Mouse (Mus musculus) effector memory CD4-positive, alpha-beta T cell, adult 5 months (primary cell): ENCODE data around the gene Shmt2. TPM values are rescaled to one million over a fixed set of nuclear protein-coding genes. Genes with fewer than 3 reads are reported as not detected.

ENCODE experiments used
- polyA plus RNA-seq: library from polyadenylated mRNA; unstranded; fragments of 100-300 nt; shearing (Covaris generic); gene quantifications from one replicate; pipeline ENCODE4 v1.2.1, GENCODE M21; 2017

The Shmt2 gene
- polyA plus RNA-seq = 51.9 TPM

GRCm38 (mm10) chr10:127522088-127522581, at the start of gene Shmt2:
Gene Shmt2, minus strand, starts transcription at chr10:127522444.

GRCm38 (mm10) chr10:127534036-127534928, 12.0 kb upstream of the Shmt2 start, which contains the start of gene Nxph4:
Gene Nxph4, minus strand, starts transcription at chr10:127534559.

GRCm38 (mm10) chr10:127514764-127515163, 7.5 kb downstream of the Shmt2 start, which contains the start of gene Ndufa4l2:
Gene Ndufa4l2, plus strand, starts transcription at chr10:127514967.

GRCm38 (mm10) chr10:127500894-127501893, 21.1 kb downstream of the Shmt2 start, which contains the start of gene Stac3:
Gene Stac3, plus strand, starts transcription at chr10:127501686.

Other genes starting within 250 kb of the Shmt2 start
- 8.4 TPM for gene Mbd6, start 233.4 kb downstream of the Shmt2 start, polyA plus RNA-seq
- 55.4 TPM for gene Mars, start 210.7 kb downstream of the Shmt2 start, polyA plus RNA-seq
- gene Arhgap9, start 200.5 kb downstream of the Shmt2 start, polyA plus RNA-seq = 193 TPM
- 0.09 TPM for gene Gli1, start 180.5 kb downstream of the Shmt2 start, polyA plus RNA-seq
- not detected for gene Inhbe, start 168.0 kb downstream of the Shmt2 start, polyA plus RNA-seq
- not detected for gene Inhbc, start 152.0 kb downstream of the Shmt2 start, polyA plus RNA-seq
- 42.4 TPM for gene R3hdm2, start 142.1 kb downstream of the Shmt2 start, polyA plus RNA-seq
- gene Stac3, start 20.8 kb downstream of the Shmt2 start, polyA plus RNA-seq = not detected
- gene Ndufa4l2, start 7.5 kb downstream of the Shmt2 start, polyA plus RNA-seq = not detected
- gene Nxph4, start 12.1 kb upstream of the Shmt2 start, polyA plus RNA-seq = not detected
- gene Lrp1, start 98.7 kb upstream of the Shmt2 start, polyA plus RNA-seq = 0.59 TPM
- 217 TPM for gene Stat6, start 120.5 kb upstream of the Shmt2 start, polyA plus RNA-seq
- 8.3 TPM for gene Nemp1, start 144.5 kb upstream of the Shmt2 start, polyA plus RNA-seq
- gene Nab2, start 146.1 kb upstream of the Shmt2 start, polyA plus RNA-seq = 36.8 TPM
- 0.11 TPM for gene Myo1a, start 182.7 kb upstream of the Shmt2 start, polyA plus RNA-seq
- not detected for gene Tac2, start 202.0 kb upstream of the Shmt2 start, polyA plus RNA-seq
- gene Zbtb39, start 217.1 kb upstream of the Shmt2 start, polyA plus RNA-seq = 0.42 TPM
- not detected for gene Gpr182, start 229.3 kb upstream of the Shmt2 start, polyA plus RNA-seq
- gene Rdh1, start 237.3 kb upstream of the Shmt2 start, polyA plus RNA-seq = 0.09 TPM
- not detected for gene Rdh16f1, start 237.3 kb upstream of the Shmt2 start, polyA plus RNA-seq